Mouse (Mus musculus) forebrain, postnatal 0 days (tissue): Measurements from ENCODE around the gene Ddx19a. TPM values are rescaled to one million over a fixed set of nuclear protein-coding genes. Genes with fewer than 3 reads are reported as not detected.
"Not testable (repeated sequence)": the region's sequence is repeated elsewhere in the genome, so short reads cannot be mapped to it uniquely, and the experiment has no call there.

Source experiments
- ATAC-seq: fragments of 200-750 bp; cut with Nextera tagmentation; 2 replicates; pipeline ENCODE4 v1.8.0; 2017; ENCODE audit warnings: mild to moderate bottlenecking, moderate library complexity
- DNase-seq: peaks from one replicate; pipeline ENCODE4 v3.0.0-alpha.2; 2015
- H3K27ac ChIP-seq: fragments of 300-500 bp; sonication (generic); 2 replicates; pipeline ENCODE4 v1.5.1; 2014; ENCODE audit warnings: low read depth, mild to moderate bottlenecking, antibody characterized with exemption, low read length, moderate library complexity, mixed read lengths
- H3K27me3 ChIP-seq: fragments of 300-500 bp; sonication (generic); 2 replicates; pipeline ENCODE4 v1.6.1; 2014; ENCODE audit warnings: mild to moderate bottlenecking, low read length, mixed read lengths; ENCODE audit not compliant: insufficient read depth
- H3K36me3 ChIP-seq: fragments of 300-500 bp; sonication (generic); 2 replicates; pipeline ENCODE4 v1.6.1; 2014; ENCODE audit warnings: mild to moderate bottlenecking, moderate library complexity; ENCODE audit not compliant: insufficient read depth
- H3K4me1 ChIP-seq: fragments of 300-500 bp; sonication (generic); 2 replicates; pipeline ENCODE4 v1.6.1; 2014; ENCODE audit warnings: antibody characterized with exemption; ENCODE audit not compliant: insufficient read depth
- H3K4me2 ChIP-seq: fragments of 300-500 bp; sonication (generic); 2 replicates; pipeline ENCODE4 v1.6.1; 2014; ENCODE audit warnings: low read depth, mild to moderate bottlenecking, moderate library complexity
- H3K4me3 ChIP-seq: fragments of 300-500 bp; sonication (generic); 2 replicates; pipeline ENCODE4 v1.5.1; 2014; ENCODE audit warnings: low read depth, low read length, mixed read lengths
- H3K9ac ChIP-seq: fragments of 300-500 bp; sonication (generic); 2 replicates; pipeline ENCODE4 v1.6.1; 2014; ENCODE audit warnings: mild to moderate bottlenecking
- H3K9me3 ChIP-seq: fragments of 300-500 bp; sonication (generic); 2 replicates; pipeline ENCODE4 v1.6.1; 2016; ENCODE audit warnings: low read length
- CTCF ChIP-seq: sonication (generic); IDR thresholded peaks from 2 replicates; pipeline ENCODE4 v1.5.1; 2016; ENCODE audit warnings: antibody characterized with exemption, control low read depth, low read depth
- WGBS: fragments of 180-500 bp; shearing (Covaris S2); extraction: QIAGEN DNeasy Blood & Tissue Kit; methylation state at CpG from one replicate; pipeline ENCODE4 v1.1.7; 2014; 5-methylcytosine and 5-hydroxymethylcytosine counted together
- polyA plus RNA-seq: library from polyadenylated mRNA; unstranded; fragments of >200 nt; fragmentation: Nextera tagmentation; extraction: Ambion mirVana; gene quantifications from 2 replicates; pipeline ENCODE4 v1.2.1, GENCODE M21; 2015
- total RNA-seq: library from RNA; depleted of rRNA; stranded (reverse); fragments of >200 nt; gene quantifications from 2 replicates; pipeline ENCODE4 v1.2.3, GENCODE M21; 2014

Gene Ddx19a
- total and polyA plus RNA-seq, 2 experiments from 2014 or later: 15.0 to 44.3 TPM

DNA sequence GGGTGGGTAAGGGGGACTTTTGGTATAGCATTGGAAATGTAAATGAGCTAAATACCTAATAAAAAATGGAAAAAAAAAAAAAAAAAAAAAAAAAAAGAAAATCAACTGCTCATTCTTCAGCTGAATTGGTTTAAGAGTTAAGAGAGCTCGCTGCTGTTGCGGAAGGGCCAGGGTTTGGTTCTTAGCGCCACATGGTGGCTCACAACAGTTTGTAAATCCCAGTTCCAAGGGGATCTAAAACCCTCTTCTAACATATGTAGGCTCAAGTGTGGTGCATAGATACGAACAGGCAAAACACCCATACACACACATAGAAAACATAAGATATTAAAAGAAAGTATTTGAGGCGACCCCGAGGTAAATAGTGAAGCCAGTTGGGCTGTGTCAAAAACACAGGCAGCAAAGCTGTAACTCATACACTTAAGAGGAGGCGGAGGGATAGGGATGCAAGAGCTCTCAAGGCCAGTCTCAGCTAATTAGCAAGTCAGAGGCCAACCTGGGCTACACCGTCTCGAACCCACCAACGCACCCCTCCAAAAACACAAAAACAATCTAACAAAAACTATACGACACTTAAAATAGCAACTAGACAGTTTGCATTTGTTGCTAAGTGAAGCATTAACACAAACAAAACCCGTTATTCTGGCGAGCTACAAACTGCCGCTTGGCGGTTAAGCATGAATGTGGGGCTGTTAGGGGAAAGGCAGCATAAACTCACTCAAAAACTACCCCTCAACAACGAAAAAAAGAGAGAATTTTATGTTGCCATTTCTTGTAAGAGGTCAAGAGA, 764 bp downstream of the Ddx19a start:
- H3K27me3 ChIP-seq: no peaks in the 10 kb centered on the region
- peak overlapping the region; percentile 64 for H3K27ac ChIP-seq
- H3K4me2 ChIP-seq: peak overlapping the region; percentile 62
- no peak for TF ChIP-seq CTCF
- ATAC-seq (no peak), DNase-seq (no peak)
- peak overlapping the region; percentile 78 for H3K9ac ChIP-seq
- peak overlapping the region; percentile 94 for H3K4me3 ChIP-seq
- peaks cover 13% of the 10 kb centered on the region for H3K36me3 ChIP-seq
- 0 out of 2 replicates have a peak, but pooled peaks cover 5% of the 10 kb centered on the region for H3K4me1 ChIP-seq
- H3K9me3 ChIP-seq: no peaks in the 10 kb centered on the region
- WGBS: 35% methylated on average over 16 of the region's 16 CpGs

DNA sequence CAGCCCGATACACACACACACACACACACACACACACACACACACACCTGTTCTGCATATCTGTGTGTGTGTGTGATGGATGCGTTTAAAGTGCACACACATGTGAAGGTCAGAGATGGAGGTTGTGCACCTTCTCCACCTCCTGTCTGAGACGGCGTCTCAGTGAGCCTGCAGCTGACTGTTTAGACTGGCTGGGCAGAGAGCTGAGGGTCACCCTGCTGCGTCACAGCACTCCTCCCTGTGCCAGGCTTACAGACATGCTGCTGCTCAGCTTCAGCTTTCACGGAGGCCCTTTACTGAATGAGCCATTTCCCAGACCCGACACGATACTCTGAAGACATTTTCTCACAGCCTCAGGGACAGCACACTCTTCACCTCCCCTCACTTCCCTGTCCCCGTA, 7.6 kb downstream of the Ddx19a start:
- Histone ChIP-seq H3K9me3 (no peaks in the 10 kb centered on the region), H3K9ac (no peak overlapping the region), H3K36me3 (peaks cover 63% of the 10 kb centered on the region), H3K4me3 (no peak overlapping the region), H3K4me2 (no peak overlapping the region), H3K27ac (no peak overlapping the region), H3K4me1 (no peaks in the 10 kb centered on the region), H3K27me3 (no peaks in the 10 kb centered on the region)
- TF ChIP-seq CTCF: no peak
- ATAC-seq: no peak
- WGBS: 88% methylated on average over 9 of the region's 9 CpGs
- DNase-seq: no peak

- Histone ChIP-seq H3K4me1 (no peaks in the 10 kb centered on the region), H3K4me3 (no peak overlapping the region), H3K27me3 (no peaks in the 10 kb centered on the region), H3K9ac (no peak overlapping the region), H3K27ac (no peak overlapping the region), H3K36me3 (peaks cover 77% of the 10 kb centered on the region), H3K4me2 (no peak overlapping the region), H3K9me3 (no peaks in the 10 kb centered on the region)
- TF ChIP-seq CTCF: no peak
- ATAC-seq: no peak
- no peak for DNase-seq
- WGBS: 90% methylated on average over 8 of the region's 8 CpGs
These were observed 9.5 kb downstream of the Ddx19a start for GRCm38 (mm10) chr8:110987805-110988744.

DNA sequence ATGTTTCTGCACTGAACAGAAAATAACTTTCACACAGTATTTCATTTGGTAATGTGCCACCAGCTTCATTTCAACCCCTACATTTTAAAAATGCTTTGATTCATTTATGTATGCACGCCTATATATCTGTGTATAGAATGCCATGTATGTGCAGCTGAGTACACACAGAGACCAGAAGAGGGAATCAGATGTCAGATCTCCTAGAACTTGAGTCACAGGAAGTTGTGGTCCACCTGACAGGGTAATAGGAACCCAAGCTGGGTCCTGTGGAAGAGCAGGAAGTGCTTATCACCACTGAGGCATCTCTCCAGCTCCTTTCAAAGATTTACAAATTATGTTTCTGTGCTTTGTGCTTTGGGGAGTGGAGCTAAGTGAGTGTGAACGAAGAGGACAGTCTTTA, 16.3 kb downstream of the Ddx19a start:
- H3K4me2 ChIP-seq: no peak overlapping the region
- ATAC-seq (no peak), DNase-seq (no peak)
- no peak overlapping the region for H3K27ac ChIP-seq
- H3K36me3 ChIP-seq: peaks cover 68% of the 10 kb centered on the region
- no peak overlapping the region for H3K4me3 ChIP-seq
- no peak for TF ChIP-seq CTCF
- no peaks in the 10 kb centered on the region for H3K27me3 ChIP-seq
- H3K9ac ChIP-seq: no peak overlapping the region
- H3K9me3 ChIP-seq: no peaks in the 10 kb centered on the region
- no peaks in the 10 kb centered on the region for H3K4me1 ChIP-seq
- WGBS: 99% methylated on average over 2 of the region's 2 CpGs

DNA sequence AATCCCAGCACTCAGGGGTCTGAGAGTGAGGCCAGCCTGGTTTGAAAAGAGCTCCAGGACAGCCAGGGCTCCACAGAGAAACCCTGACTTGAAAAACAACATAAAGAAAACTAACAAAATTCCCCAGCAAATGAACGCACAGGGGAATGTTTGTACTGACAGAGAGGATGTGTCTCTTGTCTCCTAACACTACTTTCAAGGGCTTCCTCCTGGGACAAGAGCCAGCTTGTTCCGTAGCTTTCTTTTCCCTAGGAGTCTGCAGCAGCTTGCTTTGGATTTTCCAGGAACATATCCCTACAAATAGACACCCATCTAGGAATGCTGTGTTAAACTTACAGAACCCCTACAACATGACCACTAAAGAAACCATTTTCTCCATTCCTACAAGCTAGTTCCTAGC, 19.6 kb downstream of the Ddx19a start:
- peaks cover 59% of the 10 kb centered on the region for H3K36me3 ChIP-seq
- not testable (repeated sequence) for ATAC-seq
- 90% methylated on average over 2 of the region's 2 CpGs for WGBS

GRCm38 (mm10) chr8:110976532-110976931, 21.1 kb downstream of the Ddx19a start:
- ATAC-seq, H3K27me3 ChIP-seq, H3K4me2 ChIP-seq, DNase-seq, H3K4me3 ChIP-seq, H3K4me1 ChIP-seq, H3K9ac ChIP-seq, H3K27ac ChIP-seq, H3K9me3 ChIP-seq: not testable (repeated sequence)
- 96% methylated on average over 8 of the region's 8 CpGs for WGBS
- H3K36me3 ChIP-seq: peaks cover 50% of the 10 kb centered on the region

More for the DNA sequence above, 19.6 kb downstream of the Ddx19a start:
- not testable (repeated sequence) for H3K27ac ChIP-seq, DNase-seq, H3K4me2 ChIP-seq, H3K9me3 ChIP-seq, H3K4me1 ChIP-seq, H3K9ac ChIP-seq, H3K4me3 ChIP-seq, H3K27me3 ChIP-seq
